Mouse (Mus musculus) heart, embryonic 13.5 days (tissue): ENCODE results near the gene Fam213a. TPM values are rescaled to one million over a fixed set of nuclear protein-coding genes. Genes with fewer than 3 reads are reported as not detected.

Experiments used
- ATAC-seq: fragments of 200-750 bp; cut with Nextera tagmentation; 2 replicates; pipeline ENCODE4 v1.8.0; 2017; ENCODE audit warnings: moderate TSS enrichment; ENCODE audit not compliant: insufficient number of reproducible peaks, low FRiP score, low TSS enrichment; ENCODE audit errors: extremely low read depth
- H3K27ac ChIP-seq: fragments of 300-500 bp; sonication (generic); replicated peaks from 2 replicates; pipeline ENCODE4 v1.5.1; 2015; ENCODE audit warnings: moderate library complexity, mild to moderate bottlenecking, inconsistent platforms
- H3K27me3 ChIP-seq: fragments of 300-500 bp; sonication (generic); replicated peaks from 2 replicates; pipeline ENCODE4 v1.6.1; 2015; ENCODE audit warnings: mild to moderate bottlenecking, inconsistent platforms
- H3K36me3 ChIP-seq: fragments of 300-500 bp; sonication (generic); 2 replicates; pipeline ENCODE4 v1.6.1; 2015; ENCODE audit warnings: mild to moderate bottlenecking, inconsistent platforms
- H3K4me1 ChIP-seq: fragments of 300-500 bp; sonication (generic); 2 replicates; pipeline ENCODE4 v1.6.1; 2015; ENCODE audit warnings: inconsistent platforms
- H3K4me2 ChIP-seq: fragments of 300-500 bp; sonication (generic); 2 replicates; pipeline ENCODE4 v1.6.1; 2015; ENCODE audit warnings: inconsistent platforms, mild to moderate bottlenecking, moderate library complexity
- H3K4me3 ChIP-seq: fragments of 300-500 bp; sonication (generic); 2 replicates; pipeline ENCODE4 v1.5.1; 2015; ENCODE audit warnings: moderate library complexity, mild to moderate bottlenecking, inconsistent platforms
- H3K9ac ChIP-seq: fragments of 300-500 bp; sonication (generic); 2 replicates; pipeline ENCODE4 v1.6.1; 2015; ENCODE audit warnings: inconsistent platforms, mild to moderate bottlenecking, moderate library complexity
- H3K9me3 ChIP-seq: fragments of 300-500 bp; sonication (generic); 2 replicates; pipeline ENCODE4 v1.6.1; 2016; ENCODE audit warnings: inconsistent platforms
- WGBS: fragments of 180-500 bp; shearing (Covaris S2); methylation state at CpG from one replicate; pipeline ENCODE4 v1.1.7; 2015; ENCODE audit warnings: mixed read lengths; 5-methylcytosine and 5-hydroxymethylcytosine counted together
- polyA plus RNA-seq: library from polyadenylated mRNA; unstranded; fragments of >200 nt; fragmentation: Nextera tagmentation; extraction: Ambion mirVana; gene quantifications from 2 replicates; pipeline ENCODE4 v1.2.1, GENCODE M21; 2015

Fam213a gene
- polyA plus RNA-seq, 1 experiment from 2014 or later, result 48.6 TPM

DNA sequence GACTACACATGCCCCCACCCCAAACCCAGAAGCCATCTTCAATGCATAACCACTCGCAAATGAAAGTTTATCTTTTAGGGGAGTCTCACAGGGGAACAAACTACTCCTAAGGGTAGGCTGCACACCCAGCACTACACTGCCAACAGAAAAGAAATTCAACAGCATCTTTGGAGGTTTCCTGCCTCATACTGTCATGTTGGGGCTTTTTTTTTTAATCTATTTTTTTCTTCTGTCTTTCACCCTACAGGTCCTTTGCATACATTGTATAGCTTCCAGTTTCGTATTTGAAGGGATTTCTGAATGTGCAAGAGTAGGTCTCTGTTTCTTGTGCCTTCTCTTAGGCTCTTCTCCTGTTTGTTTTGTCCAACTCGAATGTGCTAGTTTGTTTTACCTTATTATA is 61.3 kb downstream of the Fam213a start:
- ATAC-seq, result no peak
- Histone ChIP-seq H3K9ac (no peak overlapping the region), H3K4me3 (no peak overlapping the region), H3K4me2 (no peak overlapping the region), H3K27ac (no peak overlapping the region), H3K36me3 (peaks cover 2% of the 10 kb centered on the region; the same call in 1 of the 2 replicates), H3K4me1 (peaks cover 87% of the 10 kb centered on the region), H3K27me3 (no peaks in the 10 kb centered on the region), H3K9me3 (no peaks in the 10 kb centered on the region)
- 77% methylated on average over 3 of the region's 3 CpGs for WGBS

DNA sequence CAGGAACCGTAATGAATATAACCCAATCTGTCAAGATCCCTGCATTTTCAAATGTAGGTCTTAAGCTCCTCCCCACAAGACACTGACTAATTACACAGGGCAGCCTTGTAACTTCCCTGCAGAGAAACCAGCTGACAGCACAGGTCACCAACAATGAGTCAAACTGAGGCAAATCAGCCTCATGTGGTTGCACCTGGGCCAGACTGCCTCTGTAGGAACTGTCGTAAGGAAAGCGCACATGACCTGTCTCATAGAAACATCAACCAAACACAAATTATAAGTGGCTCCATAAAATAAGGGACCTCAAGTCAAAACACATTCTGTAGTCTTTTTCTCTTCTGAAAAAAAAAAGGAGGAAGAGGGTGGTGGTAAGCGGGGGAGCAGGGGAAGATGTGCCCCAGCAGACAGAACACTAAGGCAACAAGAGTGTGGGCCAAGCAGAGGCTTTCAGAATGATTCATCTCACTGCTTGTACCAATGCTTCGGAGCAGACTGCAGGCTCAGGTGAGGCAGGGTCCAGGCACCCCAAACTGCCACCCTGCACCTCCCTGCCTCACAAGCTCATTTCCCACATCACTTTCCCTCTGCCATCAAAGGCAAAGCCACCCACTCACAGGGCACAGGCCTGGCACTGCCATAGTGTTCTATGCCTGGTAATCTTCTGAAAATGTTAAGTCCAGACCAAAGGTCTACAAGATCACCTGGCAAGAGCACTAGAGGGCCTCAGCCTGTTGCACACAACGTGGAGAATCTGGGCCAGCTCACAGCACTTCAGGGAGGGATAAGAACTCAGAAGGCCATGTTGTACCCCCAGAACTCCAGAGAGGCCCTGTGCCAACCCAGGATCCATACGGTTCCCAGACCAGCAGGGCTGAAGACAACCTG is 63.6 kb downstream of the Fam213a start:
- peaks cover 15% of the 10 kb centered on the region for H3K36me3 ChIP-seq
- H3K9ac ChIP-seq, result no peak overlapping the region
- no peak overlapping the region for H3K4me3 ChIP-seq
- no peaks in the 10 kb centered on the region for H3K27me3 ChIP-seq
- H3K4me2 ChIP-seq, result no peak overlapping the region
- H3K9me3 ChIP-seq, result no peaks in the 10 kb centered on the region
- no peak for ATAC-seq
- peaks cover 66% of the 10 kb centered on the region for H3K4me1 ChIP-seq
- peak overlapping the region; percentile 63 for H3K27ac ChIP-seq
- 75% methylated on average over 7 of the region's 7 CpGs for WGBS

DNA sequence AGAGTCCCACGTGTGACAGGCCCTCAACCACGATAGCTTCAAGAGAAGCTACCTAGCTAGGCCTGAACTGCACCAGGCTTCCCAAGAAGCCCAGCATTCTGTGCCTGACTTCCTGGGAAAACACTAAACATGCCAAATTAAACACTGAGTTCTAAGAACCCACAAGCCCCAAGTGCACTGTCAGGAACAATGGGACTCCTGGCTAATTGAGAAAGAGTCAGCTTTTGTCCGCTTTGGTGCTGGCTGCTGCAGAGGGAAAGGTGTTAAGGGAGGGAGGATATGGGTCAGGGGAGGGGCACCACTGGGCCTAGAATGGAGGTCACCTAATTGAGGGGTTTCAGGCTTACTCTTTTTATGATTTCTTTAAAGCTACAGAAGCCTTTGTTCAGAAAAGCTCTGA is 64.5 kb downstream of the Fam213a start:
- Histone ChIP-seq H3K9ac (no peak overlapping the region), H3K27me3 (no peaks in the 10 kb centered on the region), H3K4me1 (peaks cover 58% of the 10 kb centered on the region), H3K9me3 (no peaks in the 10 kb centered on the region), H3K4me3 (no peak overlapping the region), H3K27ac (peak overlapping the region; percentile 63), H3K4me2 (no peak overlapping the region), H3K36me3 (peaks cover 18% of the 10 kb centered on the region)
- ATAC-seq, result no peak
- 71% methylated on average over 3 of the region's 3 CpGs for WGBS

DNA sequence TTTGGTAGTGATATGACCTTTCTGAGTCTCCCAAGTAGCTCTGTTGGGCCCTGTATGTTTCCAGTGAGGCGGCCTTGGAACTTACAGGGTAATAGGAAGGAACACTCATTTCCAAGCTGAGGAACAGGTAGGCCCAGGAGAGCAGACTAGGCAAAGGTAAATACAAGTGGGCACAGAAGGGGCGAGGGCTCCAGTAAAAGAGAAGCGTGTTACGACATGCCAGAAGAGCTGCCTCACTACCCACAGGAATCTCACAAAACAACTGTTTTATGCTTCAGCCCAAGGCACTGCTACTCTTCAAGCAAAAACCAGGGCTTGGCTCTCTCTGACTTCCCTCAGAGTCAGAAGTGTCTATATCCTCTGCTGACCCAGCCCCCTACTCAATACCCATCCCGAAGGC is 65.1 kb downstream of the Fam213a start:
- H3K4me3 ChIP-seq, result no peak overlapping the region
- H3K27ac ChIP-seq, result peak overlapping the region; percentile 63
- no peak overlapping the region for H3K9ac ChIP-seq
- no peaks in the 10 kb centered on the region for H3K27me3 ChIP-seq
- peaks cover 57% of the 10 kb centered on the region for H3K4me1 ChIP-seq
- peak overlapping the region; percentile 42; the same call in 1 of the 2 replicates for H3K4me2 ChIP-seq
- H3K36me3 ChIP-seq, result peaks cover 18% of the 10 kb centered on the region
- H3K9me3 ChIP-seq, result no peaks in the 10 kb centered on the region
- no peak for ATAC-seq
- 88% methylated on average over 5 of the region's 5 CpGs for WGBS

DNA sequence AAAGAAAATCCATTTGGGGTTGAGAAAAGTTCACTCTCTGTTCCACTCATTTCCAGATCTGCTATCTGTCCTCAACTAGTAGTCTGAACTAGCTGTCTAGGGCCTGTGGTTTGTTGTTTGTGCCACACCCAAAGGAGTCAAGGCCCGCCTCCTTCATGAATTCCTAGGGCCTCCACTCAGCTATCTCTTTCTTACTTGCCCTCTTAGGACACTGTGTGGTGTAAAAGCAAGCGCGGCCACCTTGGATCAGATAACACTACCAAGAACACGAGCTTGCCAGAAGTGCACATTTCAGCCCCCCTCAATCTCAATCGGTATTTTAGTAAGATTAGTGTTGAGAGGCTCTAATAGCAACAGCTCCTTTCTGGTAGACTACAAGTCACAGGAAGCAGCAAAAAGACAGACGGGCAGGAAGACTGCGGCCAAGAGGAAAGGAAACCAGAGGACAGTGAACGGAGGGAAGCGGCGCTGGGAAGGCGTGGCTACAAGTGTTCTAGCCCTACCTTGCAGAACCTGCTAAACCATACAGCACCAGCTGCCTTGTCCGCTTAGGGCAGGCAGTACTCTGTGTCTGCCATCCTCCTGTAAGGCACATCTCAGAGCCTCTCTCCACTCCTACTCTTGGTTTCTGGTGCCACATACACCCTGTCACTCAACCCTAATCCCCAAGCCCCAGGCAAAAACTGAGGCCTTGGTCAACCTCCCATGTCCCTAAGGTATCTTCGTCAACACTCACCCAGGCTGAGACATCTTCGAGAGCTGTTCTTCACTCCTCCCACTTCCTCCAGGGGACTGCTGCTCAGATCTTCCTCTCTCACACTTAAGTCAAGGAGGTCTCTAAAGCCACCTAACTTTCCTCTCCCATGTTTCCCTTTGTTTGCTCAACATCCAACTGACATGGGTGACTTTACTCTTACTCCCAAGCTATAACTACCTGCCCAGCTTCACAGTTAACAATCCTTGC is 65.9 kb downstream of the Fam213a start:
- no peak overlapping the region for H3K4me3 ChIP-seq

DNA sequence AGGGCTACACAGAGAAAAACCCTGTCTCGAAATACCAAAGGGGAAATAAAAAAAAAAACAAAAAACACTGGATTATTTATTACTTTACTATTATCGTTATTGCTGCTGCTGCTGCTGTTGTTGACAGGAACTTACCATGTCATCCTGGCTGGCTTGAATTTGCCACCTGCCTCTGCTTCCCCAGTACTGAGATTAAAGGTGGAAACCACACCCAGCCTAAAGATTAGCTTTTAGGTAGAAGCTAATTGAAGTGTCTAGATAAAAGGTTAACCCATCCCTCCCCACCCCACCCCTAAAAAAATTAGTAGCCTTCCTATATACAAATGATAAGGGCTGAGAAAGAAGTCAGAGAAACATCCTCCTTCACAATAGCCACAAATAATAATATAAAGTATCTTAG is 69.8 kb downstream of the Fam213a start:
- H3K4me3 ChIP-seq, result no peak overlapping the region
- no peaks in the 10 kb centered on the region for H3K27me3 ChIP-seq
- no peak overlapping the region for H3K4me2 ChIP-seq
- peaks cover 32% of the 10 kb centered on the region for H3K4me1 ChIP-seq
- H3K36me3 ChIP-seq, result peaks cover 16% of the 10 kb centered on the region
- H3K9me3 ChIP-seq, result no peaks in the 10 kb centered on the region
- no peak overlapping the region for H3K27ac ChIP-seq
- ATAC-seq, result no peak
- H3K9ac ChIP-seq, result no peak overlapping the region
- 73% methylated on average over 2 of the region's 2 CpGs for WGBS

More for the DNA sequence above, 65.9 kb downstream of the Fam213a start:
- H3K4me1 ChIP-seq, result peaks cover 49% of the 10 kb centered on the region
- H3K9me3 ChIP-seq, result no peaks in the 10 kb centered on the region
- H3K27ac ChIP-seq, result peak overlapping the region; percentile 63
- 50% methylated on average over 14 of the region's 14 CpGs for WGBS
- no peaks in the 10 kb centered on the region for H3K27me3 ChIP-seq
- H3K9ac ChIP-seq, result no peak overlapping the region
- peaks cover 18% of the 10 kb centered on the region for H3K36me3 ChIP-seq
- peak overlapping the region; percentile 42 for H3K4me2 ChIP-seq
- peak; percentile 37 for ATAC-seq

Other genes starting within 250 kb of the Fam213a start
- gene Sh2d4b, start 120.5 kb downstream of the Fam213a start, polyA plus RNA-seq, result 0.48 and 0.67 TPM in 2 replicates
- 40.8 and 42.0 TPM in 2 replicates for gene Tspan14, start 47.0 kb downstream of the Fam213a start, polyA plus RNA-seq
- 0.24 and 0.49 TPM in 2 replicates for gene Dydc2, start 55.4 kb upstream of the Fam213a start, polyA plus RNA-seq
- not detected in 2 replicates for gene Dydc1, start 59.1 kb upstream of the Fam213a start, polyA plus RNA-seq
- 0.31 and 0.50 TPM in 2 replicates for gene Mat1a, start 91.2 kb upstream of the Fam213a start, polyA plus RNA-seq
- 0.71 and 1.3 TPM in 2 replicates for gene Sftpa1, start 118.0 kb upstream of the Fam213a start, polyA plus RNA-seq
- gene Mbl1, start 137.7 kb upstream of the Fam213a start, polyA plus RNA-seq, result 0.64 TPM in 1 of 2 replicates, not detected in the other
- not detected in 2 replicates for gene Sftpd, start 171.4 kb upstream of the Fam213a start, polyA plus RNA-seq